Mouse (Mus musculus): ENCODE results near the gene Tbl1xr1. TPM values are rescaled to one million over a fixed set of nuclear protein-coding genes. Genes with fewer than 3 reads are reported as not detected.

The Tbl1xr1 gene
- polyA plus RNA-seq, 1 experiment from 2014 or later = 14.4 TPM

DNA sequence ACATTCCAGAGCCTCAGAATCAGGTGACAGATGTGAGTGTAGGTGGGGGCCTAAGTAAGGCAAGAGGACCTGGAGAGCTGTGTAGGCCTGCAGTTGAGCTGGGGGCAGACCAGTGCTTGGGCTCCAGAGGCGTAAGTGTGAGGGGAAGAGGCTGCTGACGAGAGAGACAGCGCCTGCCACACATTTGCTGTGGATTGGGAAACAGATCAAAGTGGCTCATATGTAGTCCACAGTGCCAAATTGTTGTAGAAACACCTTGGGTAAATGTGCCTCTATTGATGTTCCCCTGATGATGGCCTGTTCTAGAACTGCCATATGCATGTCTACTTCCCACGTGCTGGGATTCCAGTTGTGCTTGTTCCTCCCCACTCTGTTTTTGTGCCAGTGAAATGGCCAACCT, 92.0 kb downstream of the Tbl1xr1 start:
- Histone ChIP-seq H3K36me3 (ENCODE audit: control insufficient read depth, insufficient read depth, low read length) (no peaks in the 10 kb centered on the region), H3K9ac (ENCODE audit: low read length) (no peak overlapping the region), H3K27me3 (replicated peaks; ENCODE audit: control insufficient read depth, insufficient read depth, low read length) (no peaks in the 10 kb centered on the region), H3K4me3 (ENCODE audit: low read depth, low read length) (no peak overlapping the region), H3K9me3 (replicated peaks; ENCODE audit: control insufficient read depth, low read length) (no peaks in the 10 kb centered on the region), H3K4me1 (ENCODE audit: control insufficient read depth, insufficient read depth, low read length) (no peaks in the 10 kb centered on the region), H3K27ac (ENCODE audit: low read depth, low read length) (no peak overlapping the region), H3K4me2 (ENCODE audit: low read length) (no peak overlapping the region)
- WGBS = 86% methylated on average over 4 of the region's 4 CpGs
- DNase-seq (ENCODE audit: low spot score) (no peak), ATAC-seq (no peak)

DNA sequence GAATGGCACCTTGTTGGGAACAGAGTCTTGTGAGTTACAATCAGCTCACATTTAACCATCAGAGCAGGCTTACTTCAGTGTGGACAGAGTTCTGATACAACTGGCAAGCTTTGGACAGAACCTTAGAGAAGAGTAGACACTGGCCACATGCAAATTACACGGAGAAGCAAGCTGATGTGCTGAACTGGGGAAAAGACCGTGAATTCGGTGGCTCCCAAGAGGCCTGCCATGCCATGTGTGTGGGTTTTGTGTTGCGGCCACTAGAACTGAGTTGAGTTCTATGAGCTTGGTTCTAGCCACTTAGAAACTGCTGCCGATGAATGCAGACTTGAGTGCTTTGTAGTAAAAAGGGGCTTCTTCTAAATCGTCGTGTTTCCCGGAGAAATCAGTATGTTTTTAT, 95.1 kb downstream of the Tbl1xr1 start:
- H3K9me3 ChIP-seq (replicated peaks; ENCODE audit: control insufficient read depth, low read length) = no peaks in the 10 kb centered on the region
- H3K27me3 ChIP-seq (replicated peaks; ENCODE audit: control insufficient read depth, insufficient read depth, low read length) = no peaks in the 10 kb centered on the region
- no peak overlapping the region for H3K4me2 ChIP-seq (ENCODE audit: low read length)
- H3K9ac ChIP-seq (ENCODE audit: low read length) = no peak overlapping the region
- 91% methylated on average over 8 of the region's 8 CpGs for WGBS
- no peaks in the 10 kb centered on the region for H3K36me3 ChIP-seq (ENCODE audit: control insufficient read depth, insufficient read depth, low read length)
- no peak overlapping the region for H3K27ac ChIP-seq (ENCODE audit: low read depth, low read length)
- ATAC-seq (no peak), DNase-seq (ENCODE audit: low spot score) (no peak)
- no peak overlapping the region for H3K4me3 ChIP-seq (ENCODE audit: low read depth, low read length)
- H3K4me1 ChIP-seq (ENCODE audit: control insufficient read depth, insufficient read depth, low read length) = no peaks in the 10 kb centered on the region

DNA sequence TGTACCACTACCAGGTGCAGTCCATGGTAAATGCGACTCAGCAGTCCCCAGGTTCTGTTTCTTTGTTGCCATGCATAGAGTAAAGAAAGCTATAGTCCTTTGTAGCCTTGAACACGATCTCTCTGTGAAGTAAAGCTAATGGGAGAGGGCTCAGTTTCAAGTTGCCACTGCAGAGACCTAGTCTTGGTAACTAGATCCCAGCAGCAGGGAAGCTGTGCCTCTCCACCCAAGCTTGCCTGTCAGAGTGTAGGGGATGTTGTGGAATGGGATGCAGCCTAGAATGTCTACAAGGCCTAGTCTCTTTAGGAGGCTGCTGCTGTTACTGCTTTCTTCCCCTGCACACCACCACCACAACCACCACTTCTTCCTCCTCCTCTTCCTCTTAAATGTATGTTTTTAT, 96.0 kb downstream of the Tbl1xr1 start:
- H3K27me3 ChIP-seq (replicated peaks; ENCODE audit: control insufficient read depth, insufficient read depth, low read length) = no peaks in the 10 kb centered on the region
- 50% methylated on average over 2 of the region's 2 CpGs for whole genome bisulfite sequencing
- H3K9ac ChIP-seq (ENCODE audit: low read length) = no peak overlapping the region
- DNase-seq (ENCODE audit: low spot score) (no peak), ATAC-seq (no peak)
- no peaks in the 10 kb centered on the region for H3K9me3 ChIP-seq (replicated peaks; ENCODE audit: control insufficient read depth, low read length)
- no peaks in the 10 kb centered on the region for H3K4me1 ChIP-seq (ENCODE audit: control insufficient read depth, insufficient read depth, low read length)
- no peaks in the 10 kb centered on the region for H3K36me3 ChIP-seq (ENCODE audit: control insufficient read depth, insufficient read depth, low read length)
- H3K4me2 ChIP-seq (ENCODE audit: low read length) = no peak overlapping the region
- H3K27ac ChIP-seq (ENCODE audit: low read depth, low read length) = no peak overlapping the region
- no peak overlapping the region for H3K4me3 ChIP-seq (ENCODE audit: low read depth, low read length)

DNA sequence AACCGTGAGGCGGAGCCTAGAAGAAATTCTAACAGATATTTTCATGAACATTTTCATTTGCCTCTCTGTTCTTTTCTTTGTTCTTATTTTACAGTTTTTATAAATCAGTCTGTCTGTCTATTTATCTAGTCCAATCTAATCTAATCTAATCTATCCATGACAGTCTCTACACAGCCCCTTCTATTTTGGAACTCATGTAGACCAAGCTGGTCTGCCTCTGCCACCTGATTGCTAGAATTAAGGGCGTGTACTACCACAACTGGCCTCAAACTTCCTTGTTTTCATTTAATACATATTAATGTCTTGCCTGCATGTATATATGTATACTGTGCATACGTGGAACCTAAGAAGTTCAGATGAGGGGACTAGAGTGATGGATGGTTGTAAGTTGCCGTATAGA, 96.7 kb downstream of the Tbl1xr1 start:
- WGBS = 84% methylated on average over 5 of the region's 5 CpGs
- no peak for ATAC-seq
- Histone ChIP-seq H3K9ac (ENCODE audit: low read length) (no peak overlapping the region), H3K36me3 (ENCODE audit: control insufficient read depth, insufficient read depth, low read length) (no peaks in the 10 kb centered on the region), H3K27me3 (replicated peaks; ENCODE audit: control insufficient read depth, insufficient read depth, low read length) (no peaks in the 10 kb centered on the region), H3K4me1 (ENCODE audit: control insufficient read depth, insufficient read depth, low read length) (0 out of 2 replicates have a peak, but pooled peaks cover 2% of the 10 kb centered on the region), H3K4me3 (ENCODE audit: low read depth, low read length) (no peak overlapping the region), H3K27ac (ENCODE audit: low read depth, low read length) (no peak overlapping the region), H3K9me3 (replicated peaks; ENCODE audit: control insufficient read depth, low read length) (no peaks in the 10 kb centered on the region), H3K4me2 (ENCODE audit: low read length) (no peak overlapping the region)
- no peak for DNase-seq (ENCODE audit: low spot score)

DNA sequence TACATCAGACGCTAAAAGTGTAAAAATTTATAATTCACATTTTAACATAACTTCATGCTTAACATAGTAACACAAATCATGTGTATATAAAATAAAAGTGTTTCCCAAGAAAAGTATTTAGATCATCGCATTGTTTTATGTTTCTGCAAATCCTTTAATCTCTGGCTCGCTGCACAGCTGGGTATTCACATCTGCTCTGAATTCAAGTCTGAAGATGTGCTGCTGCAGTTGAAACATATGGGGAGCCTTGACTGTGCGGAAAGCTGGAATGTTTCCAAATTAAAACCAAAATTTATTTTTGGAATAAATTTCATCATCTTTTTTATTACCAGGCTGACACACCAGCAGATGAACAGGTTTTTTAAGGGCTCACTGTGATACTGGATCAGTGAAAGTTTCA, 97.8 kb downstream of the Tbl1xr1 start:
- no peak for DNase-seq (ENCODE audit: low spot score)
- 82% methylated on average over 4 of the region's 4 CpGs for WGBS

DNA sequence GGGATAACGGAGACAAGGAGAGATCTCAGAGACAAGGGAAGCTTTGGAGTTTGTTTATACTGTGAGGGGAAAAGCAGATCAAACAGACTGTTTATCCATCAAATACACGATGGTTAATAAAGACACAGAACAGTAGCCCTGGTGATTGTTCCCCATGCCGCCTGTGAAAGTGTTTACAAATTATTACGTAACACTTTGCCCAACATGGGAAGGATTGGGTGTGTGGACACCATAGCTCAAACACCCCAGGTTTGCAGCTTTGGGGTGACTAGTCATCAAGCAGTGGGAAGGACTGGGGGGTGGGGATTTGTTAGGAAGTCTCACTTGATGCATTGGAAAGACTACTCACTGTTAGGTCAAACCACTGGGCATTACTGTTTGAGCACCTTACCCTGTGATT, 103.6 kb downstream of the Tbl1xr1 start:
- 70% methylated on average over 4 of the region's 4 CpGs for WGBS

More for the DNA sequence above, 97.8 kb downstream of the Tbl1xr1 start:
- H3K36me3 ChIP-seq (ENCODE audit: control insufficient read depth, insufficient read depth, low read length) = no peaks in the 10 kb centered on the region
- H3K9me3 ChIP-seq (replicated peaks; ENCODE audit: control insufficient read depth, low read length) = no peaks in the 10 kb centered on the region
- 0 out of 2 replicates have a peak, but pooled peaks cover 2% of the 10 kb centered on the region for H3K4me1 ChIP-seq (ENCODE audit: control insufficient read depth, insufficient read depth, low read length)
- no peak overlapping the region for H3K9ac ChIP-seq (ENCODE audit: low read length)
- no peak overlapping the region for H3K27ac ChIP-seq (ENCODE audit: low read depth, low read length)
- ATAC-seq = peak; percentile 52; the same call in 1 of the 2 replicates
- no peak overlapping the region for H3K4me3 ChIP-seq (ENCODE audit: low read depth, low read length)
- H3K27me3 ChIP-seq (replicated peaks; ENCODE audit: control insufficient read depth, insufficient read depth, low read length) = no peaks in the 10 kb centered on the region
- no peak overlapping the region for H3K4me2 ChIP-seq (ENCODE audit: low read length)

DNA sequence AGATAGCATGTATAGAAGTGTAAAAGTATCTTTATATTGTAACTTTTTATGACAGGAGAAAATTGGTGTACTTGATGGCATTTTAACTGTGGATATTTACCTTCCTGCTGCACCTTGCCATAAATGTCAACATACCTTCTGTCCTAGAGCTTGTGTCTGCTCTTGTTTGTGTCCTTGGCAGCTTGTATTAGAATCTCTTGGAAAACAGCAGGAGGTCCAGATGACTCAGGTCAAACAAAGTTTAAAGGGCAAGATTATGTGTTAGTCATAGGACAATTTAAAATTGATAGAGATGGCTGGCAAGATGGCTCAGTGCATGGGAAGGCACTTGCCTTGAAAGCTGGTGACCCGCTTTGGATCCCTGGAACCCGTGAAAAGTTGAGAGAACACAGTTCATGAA, 104.6 kb downstream of the Tbl1xr1 start:
- DNase-seq (ENCODE audit: low spot score) (no peak), ATAC-seq (no peak)
- no peaks in the 10 kb centered on the region for H3K27me3 ChIP-seq (replicated peaks; ENCODE audit: control insufficient read depth, insufficient read depth, low read length)
- no peaks in the 10 kb centered on the region for H3K9me3 ChIP-seq (replicated peaks; ENCODE audit: control insufficient read depth, low read length)
- H3K4me2 ChIP-seq (ENCODE audit: low read length) = no peak overlapping the region
- 0 out of 2 replicates have a peak, but pooled peaks cover 2% of the 10 kb centered on the region for H3K4me1 ChIP-seq (ENCODE audit: control insufficient read depth, insufficient read depth, low read length)
- no peak overlapping the region for H3K9ac ChIP-seq (ENCODE audit: low read length)
- H3K4me3 ChIP-seq (ENCODE audit: low read depth, low read length) = no peak overlapping the region
- no peak overlapping the region for H3K27ac ChIP-seq (ENCODE audit: low read depth, low read length)
- WGBS = 99% methylated on average over 2 of the region's 2 CpGs
- no peaks in the 10 kb centered on the region for H3K36me3 ChIP-seq (ENCODE audit: control insufficient read depth, insufficient read depth, low read length)

More for the DNA sequence above, 103.6 kb downstream of the Tbl1xr1 start:
- H3K4me2 ChIP-seq (ENCODE audit: low read length) = no peak overlapping the region
- H3K27ac ChIP-seq (ENCODE audit: low read depth, low read length) = no peak overlapping the region
- H3K9me3 ChIP-seq (replicated peaks; ENCODE audit: control insufficient read depth, low read length) = no peaks in the 10 kb centered on the region
- no peaks in the 10 kb centered on the region for H3K36me3 ChIP-seq (ENCODE audit: control insufficient read depth, insufficient read depth, low read length)
- 0 out of 2 replicates have a peak, but pooled peaks cover 2% of the 10 kb centered on the region for H3K4me1 ChIP-seq (ENCODE audit: control insufficient read depth, insufficient read depth, low read length)
- H3K4me3 ChIP-seq (ENCODE audit: low read depth, low read length) = no peak overlapping the region
- DNase-seq (ENCODE audit: low spot score) (no peak), ATAC-seq (no peak)
- H3K27me3 ChIP-seq (replicated peaks; ENCODE audit: control insufficient read depth, insufficient read depth, low read length) = no peaks in the 10 kb centered on the region
- H3K9ac ChIP-seq (ENCODE audit: low read length) = no peak overlapping the region

DNA sequence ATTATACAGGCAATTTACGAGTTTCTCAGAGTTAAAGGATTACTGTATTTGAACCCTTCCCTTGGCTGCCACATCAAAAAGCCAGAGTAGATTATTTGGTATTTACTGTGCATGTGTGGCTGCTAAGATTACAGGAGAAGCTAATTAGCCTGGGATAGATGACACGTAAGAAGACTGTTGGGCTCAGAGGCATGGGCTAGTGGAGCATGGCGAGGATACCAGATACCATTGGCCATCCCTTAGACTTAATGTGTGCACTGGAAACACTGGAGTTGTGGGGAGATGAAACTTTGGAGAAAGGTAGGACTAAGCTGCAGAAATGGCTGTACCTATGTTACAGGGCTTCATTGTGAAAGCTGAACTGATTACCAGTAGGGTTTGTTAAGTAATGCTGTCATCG, 108.8 kb downstream of the Tbl1xr1 start:
- no peaks in the 10 kb centered on the region for H3K4me1 ChIP-seq (ENCODE audit: control insufficient read depth, insufficient read depth, low read length)
- no peak for ATAC-seq

DNA sequence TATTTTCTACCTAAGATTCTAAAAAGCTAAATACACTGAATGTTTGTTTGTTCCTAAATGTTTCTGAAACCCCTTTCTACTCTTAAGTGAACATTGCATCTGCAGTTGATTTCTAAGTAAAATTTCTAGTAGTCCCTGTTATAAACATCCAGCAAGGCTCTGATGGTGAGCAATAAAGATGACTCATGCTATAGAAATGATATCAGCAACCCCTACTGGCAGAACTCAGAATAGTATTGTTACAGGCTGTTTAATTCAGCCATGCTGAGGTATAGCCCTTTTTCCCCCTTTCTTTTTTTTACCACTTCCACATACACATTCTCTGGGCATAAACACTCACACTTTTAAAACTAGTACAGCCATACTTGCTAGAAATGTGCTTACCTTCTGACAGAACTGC, 114.0 kb downstream of the Tbl1xr1 start:
- no peak overlapping the region for H3K4me2 ChIP-seq (ENCODE audit: low read length)
- H3K9me3 ChIP-seq (replicated peaks; ENCODE audit: control insufficient read depth, low read length) = no peaks in the 10 kb centered on the region
- no peaks in the 10 kb centered on the region for H3K4me1 ChIP-seq (ENCODE audit: control insufficient read depth, insufficient read depth, low read length)
- no peak overlapping the region for H3K9ac ChIP-seq (ENCODE audit: low read length)
- peaks cover 26% of the 10 kb centered on the region for H3K36me3 ChIP-seq (ENCODE audit: control insufficient read depth, insufficient read depth, low read length)
- H3K4me3 ChIP-seq (ENCODE audit: low read depth, low read length) = no peak overlapping the region
- no peak overlapping the region for H3K27ac ChIP-seq (ENCODE audit: low read depth, low read length)
- no peaks in the 10 kb centered on the region for H3K27me3 ChIP-seq (replicated peaks; ENCODE audit: control insufficient read depth, insufficient read depth, low read length)
- DNase-seq (ENCODE audit: low spot score) = peak; percentile 81
- peak; percentile 89 for ATAC-seq

More for the DNA sequence above, 108.8 kb downstream of the Tbl1xr1 start:
- Histone ChIP-seq H3K4me2 (ENCODE audit: low read length) (no peak overlapping the region), H3K27ac (ENCODE audit: low read depth, low read length) (no peak overlapping the region), H3K9ac (ENCODE audit: low read length) (no peak overlapping the region), H3K36me3 (ENCODE audit: control insufficient read depth, insufficient read depth, low read length) (0 out of 2 replicates have a peak, but pooled peaks cover 2% of the 10 kb centered on the region), H3K9me3 (replicated peaks; ENCODE audit: control insufficient read depth, low read length) (no peaks in the 10 kb centered on the region), H3K27me3 (replicated peaks; ENCODE audit: control insufficient read depth, insufficient read depth, low read length) (no peaks in the 10 kb centered on the region), H3K4me3 (ENCODE audit: low read depth, low read length) (no peak overlapping the region)
- no peak for DNase-seq (ENCODE audit: low spot score)
- WGBS = 89% methylated on average over 4 of the region's 4 CpGs
